Comparison of ENCODE assay signal across 9 mouse cellular contexts in the genomic region with DNA sequence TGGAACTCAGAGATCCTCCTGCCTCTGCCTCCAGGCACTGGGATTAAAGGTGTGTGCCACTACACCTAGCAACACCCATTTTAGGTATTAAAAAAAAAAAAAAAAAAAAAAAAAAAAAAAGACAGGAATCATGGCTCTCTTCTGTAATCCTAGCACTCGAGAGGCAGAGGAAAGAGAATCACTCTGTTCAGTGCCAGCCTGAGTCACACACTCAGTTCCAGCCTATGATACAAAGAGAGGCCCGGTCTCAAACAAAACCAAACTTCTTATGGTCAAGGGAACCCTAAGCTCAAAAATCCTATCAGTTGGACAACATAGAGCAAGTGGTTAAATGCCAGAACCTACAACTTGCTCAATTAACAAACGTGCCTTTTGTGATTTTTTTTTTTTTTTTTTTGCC. TPM values are rescaled to one million over a fixed set of nuclear protein-coding genes. Genes with fewer than 3 reads are reported as not detected.
A peak's percentile ranks its signal among the peaks of the same experiment; 100 is the strongest.
DNase-seq lines count a peak whose midpoint lies in the region; ATAC-seq and TF ChIP-seq lines count a peak whose summit lies in the region.
"Had no signal": no experiment of that assay in that cellular context is flagged by ENCODE, and none has a peak within 500 bp of the region (broad histone marks: within the 10 kb centered on the region; RNA-seq: fewer than 3 reads in every experiment).

No protein-coding gene starts in this region.

- no peaks in the 10 kb centered on the region for H3K27me3 ChIP-seq in heart, embryonic 10.5 days (ENCODE audit: insufficient read depth, poor library complexity, severe bottlenecking)
- H3K27me3 ChIP-seq in hindbrain, embryonic 10.5 days (ENCODE audit: insufficient read depth, poor library complexity, severe bottlenecking): no peaks in the 10 kb centered on the region
- H3K27me3 ChIP-seq in liver, postnatal 0 days (ENCODE audit: insufficient read depth, low read length): no peaks in the 10 kb centered on the region

- ATAC-seq in liver, postnatal 0 days: no peak
- no peak for ATAC-seq in granulocyte monocyte progenitor cell, adult 5-6 weeks (replicated peaks; ENCODE audit: poor library complexity, severe bottlenecking)

- TF ChIP-seq CTCF in liver, postnatal 0 days (IDR thresholded peaks at IDR 0.05; ENCODE audit: low read depth): no peak

- TF ChIP-seq EP300 in liver, postnatal 0 days (IDR thresholded peaks at IDR 0.05; ENCODE audit: low read depth): no peak

- 85% methylated on average over 3 of the region's 3 CpGs for WGBS in heart, embryonic 10.5 days
- 88% methylated on average over 3 of the region's 3 CpGs for WGBS in hindbrain, embryonic 10.5 days
- WGBS in liver, postnatal 0 days (ENCODE audit: insufficient replicate concordance): 65% methylated on average over 3 of the region's 3 CpGs

- H3K36me3 ChIP-seq in heart, embryonic 10.5 days: peaks cover 52% of the 10 kb centered on the region
- H3K36me3 ChIP-seq in hindbrain, embryonic 10.5 days: peaks cover 53% of the 10 kb centered on the region
- peaks cover 43% of the 10 kb centered on the region for H3K36me3 ChIP-seq in liver, postnatal 0 days (replicated peaks; ENCODE audit: insufficient read depth, low read length)

- H3K9me3 ChIP-seq in heart, embryonic 10.5 days: no peaks in the 10 kb centered on the region
- no peaks in the 10 kb centered on the region for H3K9me3 ChIP-seq in hindbrain, embryonic 10.5 days
- no peaks in the 10 kb centered on the region for H3K9me3 ChIP-seq in liver, postnatal 0 days (ENCODE audit: low read length)

- H3K27ac ChIP-seq in heart, embryonic 10.5 days: no peak overlapping the region
- H3K27ac ChIP-seq in hindbrain, embryonic 10.5 days: no peak overlapping the region
- no peak overlapping the region for H3K27ac ChIP-seq in liver, postnatal 0 days (ENCODE audit: low read depth)

- H3K4me3 ChIP-seq in heart, embryonic 10.5 days: peak overlapping the region; percentile 86
- peak overlapping the region; percentile 89 for H3K4me3 ChIP-seq in hindbrain, embryonic 10.5 days
- peak overlapping the region; percentile 84 for H3K4me3 ChIP-seq in liver, postnatal 0 days (ENCODE audit: low read depth, low read length)

- H3K4me2 ChIP-seq in liver, postnatal 0 days (ENCODE audit: low read depth, low read length): peak overlapping the region; percentile 78

- 0 out of 2 replicates have a peak overlapping the region, but pooled peaks have one; percentile 18 for H3K9ac ChIP-seq in liver, postnatal 0 days (replicated peaks)

- peaks cover 20% of the 10 kb centered on the region for H3K4me1 ChIP-seq in heart, embryonic 10.5 days
- peaks cover 20% of the 10 kb centered on the region for H3K4me1 ChIP-seq in hindbrain, embryonic 10.5 days (replicated peaks)
- H3K4me1 ChIP-seq in liver, postnatal 0 days (ENCODE audit: insufficient read depth): peaks cover 14% of the 10 kb centered on the region

- no peak for DNase-seq in heart, embryonic 10.5 days (ENCODE audit: low spot score)
- DNase-seq in heart, adult 8-10 months (ENCODE audit: low spot score): no peak
- DNase-seq in A20 (ENCODE audit: low read depth, low spot score): peak; percentile 7
- no peak for DNase-seq in hindbrain, embryonic 10.5 days (ENCODE audit: low spot score)
- no peak for DNase-seq in liver, postnatal 0 days
- DNase-seq in layer of hippocampus, adult 9-11 months: no peak
- DNase-seq in left cerebral cortex, adult 8-10 months (ENCODE audit: low spot score in 2 of 2): no peak
- DNase-seq: right cerebral cortex, postnatal 25 days had no signal

RNA-seq across cellular contexts. Expression of a gene that starts 1.5 kb away (rescaled TPM):
- 70.0 and 74.6 TPM in 2 replicates for polyA plus RNA-seq in heart, embryonic 10.5 days (2016; fragmentation: Nextera tagmentation; extraction: Ambion mirVana)
- 10 to 100 TPM; 63.3 to 69.4 (median 65.2) TPM for total RNA-seq in heart, adult 8-10 months (2022)
- polyA plus RNA-seq in hindbrain, embryonic 10.5 days (2016; fragmentation: Nextera tagmentation; extraction: Ambion mirVana): 70.0 and 75.6 TPM in 2 replicates
- 22.5 and 22.7 TPM in 2 replicates for polyA plus RNA-seq in liver, postnatal 0 days (2015; fragmentation: Nextera tagmentation; extraction: Ambion mirVana)
- total RNA-seq in granulocyte monocyte progenitor cell, adult 5-6 weeks (2014; fragmentation: Nextera tagmentation): 31.2 and 35.3 TPM in 2 replicates
- total RNA-seq in granulocyte monocyte progenitor cell, adult 5-6 weeks (2017): 25.1 and 40.6 TPM in 2 replicates
- 10 to 100 TPM; 50.2 to 56.8 (median 54.5) TPM for total RNA-seq in left cerebral cortex, adult 8-10 months (2022)

RNA-seq across cellular contexts. Expression of a gene that starts 1.6 kb away (rescaled TPM):
- 137 and 148 TPM in 2 replicates for polyA plus RNA-seq in heart, embryonic 10.5 days (2016; fragmentation: Nextera tagmentation; extraction: Ambion mirVana)
- total RNA-seq in heart, adult 8-10 months (2022): 10 to 100 TPM; 33.5 to 38.7 (median 36.1) TPM
- polyA plus RNA-seq in hindbrain, embryonic 10.5 days (2016; fragmentation: Nextera tagmentation; extraction: Ambion mirVana): 185 and 217 TPM in 2 replicates
- polyA plus RNA-seq in liver, postnatal 0 days (2015; fragmentation: Nextera tagmentation; extraction: Ambion mirVana): 24.9 and 31.2 TPM in 2 replicates
- total RNA-seq in granulocyte monocyte progenitor cell, adult 5-6 weeks (2014; fragmentation: Nextera tagmentation): 149 and 187 TPM in 2 replicates
- total RNA-seq in granulocyte monocyte progenitor cell, adult 5-6 weeks (2017): 174 and 176 TPM in 2 replicates
- 10 to 100 TPM; 58.6 to 66.2 (median 60.5) TPM for total RNA-seq in left cerebral cortex, adult 8-10 months (2022)

RNA-seq across cellular contexts. Expression of a gene that starts 39.2 kb away (rescaled TPM):
- polyA plus RNA-seq in heart, embryonic 10.5 days (2016; fragmentation: Nextera tagmentation; extraction: Ambion mirVana): 0.33 TPM in 1 of 2 replicates, not detected in the other
- total RNA-seq in heart, adult 8-10 months (2022): 1 to 10 TPM; 4.3 to 8.3 (median 5.9) TPM
- polyA plus RNA-seq in hindbrain, embryonic 10.5 days (2016; fragmentation: Nextera tagmentation; extraction: Ambion mirVana): 0.37 TPM in 1 of 2 replicates, not detected in the other
- polyA plus RNA-seq in liver, postnatal 0 days (2015; fragmentation: Nextera tagmentation; extraction: Ambion mirVana): 0.47 and 0.91 TPM in 2 replicates
- total RNA-seq in granulocyte monocyte progenitor cell, adult 5-6 weeks (2014; fragmentation: Nextera tagmentation): not detected in 2 replicates
- not detected in 2 replicates for total RNA-seq in granulocyte monocyte progenitor cell, adult 5-6 weeks (2017)
- 10 to 100 TPM; 80.4 to 88.7 (median 81.2) TPM for total RNA-seq in left cerebral cortex, adult 8-10 months (2022)

RNA-seq across cellular contexts. Expression of a gene that starts 57.3 kb away (rescaled TPM):
- polyA plus RNA-seq in heart, embryonic 10.5 days (2016; fragmentation: Nextera tagmentation; extraction: Ambion mirVana): 10.4 and 11.2 TPM in 2 replicates
- 1 to 10 TPM; 4.5 to 5.4 (median 4.6) TPM for total RNA-seq in heart, adult 8-10 months (2022)
- polyA plus RNA-seq in hindbrain, embryonic 10.5 days (2016; fragmentation: Nextera tagmentation; extraction: Ambion mirVana): 11.3 and 12.4 TPM in 2 replicates
- polyA plus RNA-seq in liver, postnatal 0 days (2015; fragmentation: Nextera tagmentation; extraction: Ambion mirVana): 1.9 and 2.2 TPM in 2 replicates
- total RNA-seq in granulocyte monocyte progenitor cell, adult 5-6 weeks (2014; fragmentation: Nextera tagmentation): 3.9 and 4.4 TPM in 2 replicates
- total RNA-seq in granulocyte monocyte progenitor cell, adult 5-6 weeks (2017): 1.8 and 4.0 TPM in 2 replicates
- 10 to 100 TPM; 16.7 to 20.2 (median 19.4) TPM for total RNA-seq in left cerebral cortex, adult 8-10 months (2022)

Comparison
In these comparisons a context has a peak if more than half of its experiments do, and no peak if none do; other contexts are left out.
1. RNA of a gene that starts 39.2 kb away (total RNA-seq): 80.4 to 88.7 TPM in left cerebral cortex, adult 8-10 months; 4.3 to 8.3 TPM in heart, adult 8-10 months and not detected in granulocyte monocyte progenitor cell, adult 5-6 weeks; every median in the first group is over 4 times any median in the second.
2. Peak in every context shown above with its lines, with median percentiles within 50 percentile points of each other: H3K4me3 ChIP-seq.